Mouse (Mus musculus): Measurements from ENCODE around the gene Iqcn. TPM values are rescaled to one million over a fixed set of nuclear protein-coding genes. Genes with fewer than 3 reads are reported as not detected.

Iqcn gene
- polyA plus RNA-seq, 1 experiment from 2014 or later = 0.04 TPM

DNA sequence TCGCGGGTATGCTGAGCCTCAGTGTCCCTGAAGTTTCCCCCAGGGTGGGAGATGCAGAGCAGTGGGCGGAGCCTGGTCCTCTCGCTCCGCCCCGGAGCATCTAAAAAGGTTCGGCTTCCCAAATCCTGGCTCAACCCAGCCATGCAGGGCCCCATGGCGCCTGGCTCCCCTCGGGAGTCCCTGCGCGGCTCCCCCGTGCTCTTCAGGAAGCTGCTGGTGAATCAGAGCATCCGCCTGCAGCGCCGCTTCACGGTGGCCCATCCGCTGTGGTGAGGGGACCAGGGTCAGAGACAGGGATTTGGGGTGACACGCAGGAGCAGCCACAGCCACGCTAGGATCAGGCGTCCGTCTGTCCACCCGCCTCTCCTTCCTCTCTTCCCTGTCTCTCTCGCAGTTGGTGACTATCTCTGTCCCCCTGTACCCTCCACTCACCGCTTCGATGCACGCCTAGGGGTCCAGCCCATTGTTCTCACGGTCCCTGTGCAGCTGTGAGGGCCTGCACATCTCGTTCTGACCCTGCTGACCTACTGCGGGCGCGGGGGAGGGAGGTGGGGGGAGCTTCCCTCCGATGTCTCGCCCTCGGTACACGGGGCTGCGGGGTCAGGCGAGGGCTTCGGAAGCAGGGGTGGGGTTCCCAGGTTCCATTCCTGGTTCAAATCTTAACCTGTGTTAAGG lies 39.9 kb downstream of the Iqcn start:
- peak overlapping the region; percentile 28; the same call in 1 of the 2 replicates for H3K4me3 ChIP-seq
- H3K4me2 ChIP-seq = 0 out of 2 replicates have a peak overlapping the region, but pooled peaks have one; percentile 46
- H3K36me3 ChIP-seq = no peaks in the 10 kb centered on the region
- H3K4me1 ChIP-seq = peaks cover 16% of the 10 kb centered on the region
- no peak overlapping the region for H3K9ac ChIP-seq
- ATAC-seq (ENCODE audit: insufficient number of reproducible peaks, low FRiP score, low TSS enrichment, low read depth) = no peak
- no peak overlapping the region for H3K27ac ChIP-seq
- H3K9me3 ChIP-seq = no peaks in the 10 kb centered on the region
- 3% methylated on average over 38 of the region's 38 CpGs for WGBS
- peaks cover 84% of the 10 kb centered on the region for H3K27me3 ChIP-seq

DNA sequence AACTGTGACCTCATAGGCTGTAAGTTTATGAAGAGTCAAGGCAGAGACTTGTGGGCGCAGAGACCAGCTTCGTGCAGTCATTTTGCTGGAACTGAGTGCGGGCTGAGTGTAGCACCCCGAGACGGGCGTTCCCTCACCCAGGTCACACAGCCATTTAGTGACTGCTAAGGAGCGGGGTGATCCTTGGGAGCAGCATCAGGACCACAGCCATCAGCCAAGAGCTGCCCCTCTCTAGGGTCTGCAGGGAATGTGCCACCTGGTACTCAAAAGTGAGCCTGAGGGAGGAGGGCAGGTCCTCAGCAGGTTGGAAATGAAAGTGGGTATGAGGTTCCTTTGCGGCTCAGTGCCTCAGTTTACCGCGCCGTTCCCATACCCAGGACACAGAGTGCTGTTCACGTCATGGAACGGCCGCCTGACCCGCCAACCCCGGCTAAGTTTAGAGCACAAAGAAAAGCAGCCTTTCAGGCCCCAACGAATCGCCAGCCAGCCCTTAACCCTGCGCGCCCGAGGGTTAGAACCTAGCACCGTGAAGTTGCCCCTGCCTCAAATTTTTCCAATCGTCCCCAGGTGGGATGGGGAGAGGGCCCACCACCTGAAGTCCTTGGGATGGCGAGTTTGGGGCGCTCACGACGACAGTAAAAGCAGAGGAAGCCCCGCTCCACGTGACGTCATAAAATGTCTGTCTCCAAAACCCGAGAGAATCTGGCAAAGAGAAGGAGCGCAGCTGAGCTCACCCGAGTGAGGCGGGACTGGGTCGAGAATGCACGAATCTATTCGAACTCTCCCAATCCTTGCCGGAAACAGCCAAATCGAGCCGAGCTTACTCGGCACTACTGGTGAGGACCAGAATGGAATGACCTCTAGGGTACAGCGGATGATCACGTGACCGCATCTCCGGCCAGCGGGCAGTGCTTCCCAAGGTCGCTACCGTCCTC lies 40.7 kb downstream of the Iqcn start:
- Histone ChIP-seq H3K27ac (no peak overlapping the region), H3K9me3 (no peaks in the 10 kb centered on the region), H3K4me3 (peak overlapping the region; percentile 28), H3K27me3 (peaks cover 88% of the 10 kb centered on the region), H3K4me1 (peaks cover 16% of the 10 kb centered on the region), H3K4me2 (peak overlapping the region; percentile 46), H3K36me3 (no peaks in the 10 kb centered on the region), H3K9ac (no peak overlapping the region)
- WGBS = 4% methylated on average over 48 of the region's 48 CpGs
- ATAC-seq (ENCODE audit: insufficient number of reproducible peaks, low FRiP score, low TSS enrichment, low read depth) = no peak

DNA sequence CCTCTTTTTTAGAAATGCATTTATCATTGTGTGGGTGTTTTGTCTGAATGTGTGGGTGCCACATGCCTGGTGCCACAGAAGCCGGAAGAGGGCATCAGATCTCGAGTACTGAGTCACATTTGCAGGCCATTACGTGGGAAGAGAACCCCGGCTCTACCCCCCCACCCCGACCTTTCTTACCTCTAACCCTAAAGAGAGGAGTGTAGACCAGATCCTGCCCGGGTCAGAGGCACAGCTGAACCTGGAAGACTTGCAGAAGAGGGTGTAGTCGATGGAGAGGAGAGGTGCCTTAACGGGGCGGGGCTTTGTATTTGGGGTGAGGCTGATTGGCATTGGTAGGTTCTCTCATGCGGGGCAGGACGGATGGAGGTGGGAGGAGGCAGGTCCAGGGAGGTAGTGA lies 41.5 kb downstream of the Iqcn start:
- WGBS = 46% methylated on average over 11 of the region's 11 CpGs
- Histone ChIP-seq H3K27ac (no peak overlapping the region), H3K36me3 (no peaks in the 10 kb centered on the region), H3K9ac (no peak overlapping the region), H3K9me3 (no peaks in the 10 kb centered on the region), H3K4me2 (no peak overlapping the region), H3K27me3 (peaks cover 91% of the 10 kb centered on the region), H3K4me1 (peaks cover 16% of the 10 kb centered on the region), H3K4me3 (no peak overlapping the region)
- ATAC-seq (ENCODE audit: insufficient number of reproducible peaks, low FRiP score, low TSS enrichment, low read depth) = no peak

DNA sequence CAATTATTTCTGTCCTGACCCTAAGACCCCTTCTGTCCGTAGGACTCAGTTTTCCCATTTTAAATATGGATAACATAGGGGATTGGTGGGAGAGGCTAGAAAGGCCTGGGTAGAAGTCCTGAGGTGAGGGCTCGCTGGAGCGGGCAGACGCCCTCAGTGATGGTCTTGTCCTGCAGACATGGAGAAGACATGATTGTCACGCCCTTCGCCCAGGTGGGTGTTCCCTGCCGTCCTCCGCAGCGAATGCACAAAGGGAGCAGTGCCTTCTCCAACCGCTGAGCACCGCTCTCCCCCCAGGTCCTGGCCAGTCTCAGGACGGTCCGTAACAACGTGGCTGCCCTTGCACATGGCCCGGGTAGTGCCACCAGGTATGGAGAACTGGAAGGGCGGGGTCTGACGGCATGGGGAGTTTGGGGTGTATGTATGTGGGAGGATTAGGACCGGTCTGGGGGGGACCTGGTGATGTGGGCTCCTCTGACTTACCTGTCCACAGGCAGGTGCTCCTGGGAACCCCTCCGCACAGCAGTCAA lies 42.5 kb downstream of the Iqcn start:
- no peak for ATAC-seq (ENCODE audit: insufficient number of reproducible peaks, low FRiP score, low TSS enrichment, low read depth)
- no peak overlapping the region for H3K9ac ChIP-seq

DNA sequence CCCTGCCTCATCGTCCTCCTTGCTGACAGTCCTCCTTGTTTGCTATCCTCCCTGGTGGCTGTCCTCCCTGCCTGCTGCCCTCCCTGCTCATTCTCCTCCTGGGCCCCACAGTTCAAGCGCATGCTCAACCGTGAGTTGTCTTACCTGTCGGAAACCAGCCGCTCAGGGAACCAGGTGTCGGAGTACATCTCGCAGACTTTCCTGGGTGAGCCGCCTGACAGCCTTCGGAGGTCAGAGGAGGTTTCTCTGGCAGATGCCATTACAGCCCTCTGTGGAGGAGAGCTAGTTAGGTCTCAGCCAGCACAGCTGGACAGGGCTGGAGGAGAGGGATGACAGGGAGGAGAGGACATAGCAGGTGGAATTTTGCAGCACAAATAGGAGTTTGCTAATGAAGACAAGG lies 43.4 kb downstream of the Iqcn start:
- Histone ChIP-seq H3K27ac (no peak overlapping the region), H3K9me3 (no peaks in the 10 kb centered on the region), H3K4me3 (no peak overlapping the region), H3K9ac (no peak overlapping the region), H3K4me1 (peaks cover 16% of the 10 kb centered on the region), H3K36me3 (no peaks in the 10 kb centered on the region), H3K27me3 (peaks cover 74% of the 10 kb centered on the region), H3K4me2 (no peak overlapping the region)
- 67% methylated on average over 9 of the region's 9 CpGs for WGBS
- no peak for ATAC-seq (ENCODE audit: insufficient number of reproducible peaks, low FRiP score, low TSS enrichment, low read depth)

More for the DNA sequence above, 42.5 kb downstream of the Iqcn start:
- WGBS = 53% methylated on average over 19 of the region's 19 CpGs
- Histone ChIP-seq H3K4me2 (no peak overlapping the region), H3K9me3 (no peaks in the 10 kb centered on the region), H3K4me1 (peaks cover 16% of the 10 kb centered on the region), H3K36me3 (no peaks in the 10 kb centered on the region), H3K27me3 (peaks cover 82% of the 10 kb centered on the region), H3K27ac (no peak overlapping the region), H3K4me3 (no peak overlapping the region)

DNA sequence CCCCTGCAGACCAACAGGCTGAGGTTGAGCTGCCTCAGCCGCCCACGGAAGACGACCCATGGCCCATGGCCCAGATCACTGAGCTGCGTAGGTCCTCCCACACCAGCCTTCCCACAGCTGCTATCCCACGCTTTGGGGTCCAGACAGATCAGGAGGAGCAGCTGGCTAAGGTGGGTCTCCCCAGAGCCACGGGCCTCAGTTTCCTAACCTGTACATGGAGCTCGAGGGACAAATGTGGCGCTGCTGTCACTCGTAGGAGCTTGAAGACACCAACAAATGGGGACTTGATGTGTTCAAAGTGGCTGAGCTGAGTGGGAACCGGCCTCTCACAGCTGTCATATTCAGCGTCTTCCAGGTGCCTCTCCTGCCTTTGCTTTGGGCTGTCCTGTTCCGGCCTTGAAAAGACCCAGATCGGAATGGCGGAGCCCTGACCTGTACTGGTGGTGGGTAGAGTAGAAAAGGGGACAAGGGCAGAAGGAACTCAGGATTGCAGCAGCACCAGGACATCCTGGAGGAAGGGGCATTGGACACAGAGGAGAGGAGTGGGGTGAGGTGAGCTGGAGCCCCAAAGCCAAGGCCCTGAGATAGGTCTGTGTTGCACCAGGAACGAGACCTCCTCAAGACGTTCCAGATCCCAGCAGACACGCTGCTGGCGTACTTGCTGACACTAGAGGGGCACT lies 44.1 kb downstream of the Iqcn start:
- Histone ChIP-seq H3K9ac (no peak overlapping the region), H3K4me1 (peaks cover 19% of the 10 kb centered on the region), H3K27me3 (peaks cover 68% of the 10 kb centered on the region), H3K9me3 (no peaks in the 10 kb centered on the region), H3K36me3 (no peaks in the 10 kb centered on the region), H3K4me2 (no peak overlapping the region), H3K4me3 (no peak overlapping the region), H3K27ac (no peak overlapping the region)
- ATAC-seq (ENCODE audit: insufficient number of reproducible peaks, low FRiP score, low TSS enrichment, low read depth) = no peak
- 83% methylated on average over 18 of the region's 18 CpGs for WGBS

DNA sequence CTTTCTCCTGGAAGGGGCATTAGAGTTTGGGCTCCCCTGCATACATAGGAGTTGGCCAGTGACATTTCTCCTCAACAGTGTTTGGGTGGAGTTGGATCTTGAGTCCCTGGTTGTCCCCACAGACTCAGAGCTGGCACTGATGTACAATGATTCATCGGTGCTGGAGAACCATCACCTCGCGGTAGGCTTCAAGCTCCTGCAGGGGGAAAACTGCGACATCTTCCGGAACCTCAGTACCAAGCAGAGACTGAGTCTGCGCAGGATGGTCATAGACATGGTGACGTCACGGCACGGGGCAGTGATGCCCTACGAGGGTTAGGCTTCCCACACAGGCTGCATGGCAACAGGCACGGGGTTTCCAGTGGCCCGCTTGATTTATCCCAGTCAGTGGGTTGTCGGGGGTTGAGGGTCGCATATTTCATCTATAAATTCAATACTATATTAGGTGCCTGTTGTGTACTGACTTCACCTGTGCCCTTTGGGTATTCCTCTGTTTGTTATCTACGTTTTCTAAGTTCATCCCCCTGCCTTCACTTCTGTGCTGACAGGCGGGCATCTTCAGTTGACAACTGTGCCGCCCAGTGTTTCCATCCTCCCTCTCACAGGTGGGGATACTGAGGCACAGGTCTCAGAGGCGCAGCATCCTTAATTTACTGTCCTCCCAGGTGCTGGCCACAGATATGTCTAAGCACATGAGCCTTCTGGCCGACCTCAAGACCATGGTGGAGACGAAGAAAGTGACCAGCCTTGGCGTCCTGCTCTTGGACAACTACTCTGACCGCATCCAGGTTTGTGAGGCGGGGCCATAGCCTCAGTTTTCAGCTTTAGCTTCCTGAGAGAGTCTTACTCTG lies 45.2 kb downstream of the Iqcn start:
- H3K27ac ChIP-seq = no peak overlapping the region
- H3K4me1 ChIP-seq = peaks cover 22% of the 10 kb centered on the region
- no peak for ATAC-seq (ENCODE audit: insufficient number of reproducible peaks, low FRiP score, low TSS enrichment, low read depth)
- no peak overlapping the region for H3K4me2 ChIP-seq
- no peaks in the 10 kb centered on the region for H3K36me3 ChIP-seq
- H3K9ac ChIP-seq = no peak overlapping the region
- peaks cover 56% of the 10 kb centered on the region for H3K27me3 ChIP-seq
- WGBS = 86% methylated on average over 23 of the region's 23 CpGs
- no peaks in the 10 kb centered on the region for H3K9me3 ChIP-seq
- no peak overlapping the region for H3K4me3 ChIP-seq

DNA sequence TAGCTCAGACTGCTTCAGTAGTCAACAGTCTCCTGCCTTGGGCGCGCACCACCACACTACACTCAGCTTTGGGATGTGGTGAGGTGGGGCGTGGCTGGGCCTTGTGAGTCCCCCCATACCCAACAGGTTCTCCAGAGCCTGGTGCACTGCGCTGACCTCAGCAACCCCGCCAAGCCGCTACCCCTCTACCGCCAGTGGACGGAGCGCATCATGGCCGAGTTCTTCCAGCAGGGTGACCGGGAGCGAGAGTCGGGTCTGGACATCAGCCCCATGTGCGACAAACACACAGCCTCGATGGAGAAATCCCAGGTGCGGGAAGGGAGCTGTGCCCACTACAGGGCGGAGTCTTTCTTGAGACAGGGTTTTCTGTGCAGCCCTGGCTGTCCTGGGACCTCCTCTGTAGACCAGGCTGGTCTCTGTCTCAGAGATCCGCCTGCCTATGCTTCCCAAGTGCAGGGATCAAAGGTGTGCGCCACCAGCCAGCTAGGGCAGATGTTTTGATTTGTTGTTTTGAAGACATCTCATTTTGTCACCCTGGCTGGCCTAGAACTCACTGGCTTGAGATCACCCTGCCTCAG lies 45.9 kb downstream of the Iqcn start:
- ATAC-seq (ENCODE audit: insufficient number of reproducible peaks, low FRiP score, low TSS enrichment, low read depth) = no peak
- Histone ChIP-seq H3K9ac (no peak overlapping the region), H3K4me3 (no peak overlapping the region), H3K27me3 (peaks cover 49% of the 10 kb centered on the region), H3K4me1 (peaks cover 19% of the 10 kb centered on the region), H3K27ac (no peak overlapping the region), H3K36me3 (no peaks in the 10 kb centered on the region), H3K9me3 (no peaks in the 10 kb centered on the region), H3K4me2 (no peak overlapping the region)
- 79% methylated on average over 19 of the region's 19 CpGs for WGBS

DNA sequence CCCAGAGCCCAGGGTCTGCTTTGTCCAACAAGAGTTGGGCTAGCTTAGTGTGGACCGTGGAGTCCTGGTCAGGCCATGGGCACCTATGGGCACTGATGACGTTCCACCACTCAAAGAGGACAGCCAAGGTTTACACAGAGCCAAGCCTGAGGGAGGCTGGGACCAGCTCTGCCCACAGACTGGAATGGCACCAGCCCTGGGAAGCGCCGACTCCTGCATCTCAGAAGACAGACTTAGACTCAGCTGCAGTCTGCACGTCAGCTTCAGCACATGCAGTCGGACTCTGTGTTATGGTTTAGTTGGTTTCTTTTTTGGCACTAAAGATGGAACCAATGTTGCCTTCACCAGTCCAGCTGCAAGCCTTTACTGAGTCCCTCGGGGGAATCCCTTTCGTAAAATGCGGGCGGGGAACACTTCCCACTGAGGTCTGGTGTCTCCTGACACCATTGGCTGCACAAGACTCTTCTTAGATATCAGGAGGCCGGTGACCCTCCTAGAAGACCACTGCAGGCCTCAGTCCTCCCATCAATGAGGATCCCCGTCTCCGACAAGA lies 46.9 kb downstream of the Iqcn start:
- peaks cover 40% of the 10 kb centered on the region for H3K27me3 ChIP-seq
- H3K4me2 ChIP-seq = no peak overlapping the region
- H3K27ac ChIP-seq = no peak overlapping the region
- no peak for ATAC-seq (ENCODE audit: insufficient number of reproducible peaks, low FRiP score, low TSS enrichment, low read depth)
- no peak overlapping the region for H3K9ac ChIP-seq
- H3K36me3 ChIP-seq = no peaks in the 10 kb centered on the region
- no peaks in the 10 kb centered on the region for H3K9me3 ChIP-seq
- H3K4me3 ChIP-seq = no peak overlapping the region
- 77% methylated on average over 13 of the region's 13 CpGs for WGBS
- peaks cover 20% of the 10 kb centered on the region for H3K4me1 ChIP-seq

DNA sequence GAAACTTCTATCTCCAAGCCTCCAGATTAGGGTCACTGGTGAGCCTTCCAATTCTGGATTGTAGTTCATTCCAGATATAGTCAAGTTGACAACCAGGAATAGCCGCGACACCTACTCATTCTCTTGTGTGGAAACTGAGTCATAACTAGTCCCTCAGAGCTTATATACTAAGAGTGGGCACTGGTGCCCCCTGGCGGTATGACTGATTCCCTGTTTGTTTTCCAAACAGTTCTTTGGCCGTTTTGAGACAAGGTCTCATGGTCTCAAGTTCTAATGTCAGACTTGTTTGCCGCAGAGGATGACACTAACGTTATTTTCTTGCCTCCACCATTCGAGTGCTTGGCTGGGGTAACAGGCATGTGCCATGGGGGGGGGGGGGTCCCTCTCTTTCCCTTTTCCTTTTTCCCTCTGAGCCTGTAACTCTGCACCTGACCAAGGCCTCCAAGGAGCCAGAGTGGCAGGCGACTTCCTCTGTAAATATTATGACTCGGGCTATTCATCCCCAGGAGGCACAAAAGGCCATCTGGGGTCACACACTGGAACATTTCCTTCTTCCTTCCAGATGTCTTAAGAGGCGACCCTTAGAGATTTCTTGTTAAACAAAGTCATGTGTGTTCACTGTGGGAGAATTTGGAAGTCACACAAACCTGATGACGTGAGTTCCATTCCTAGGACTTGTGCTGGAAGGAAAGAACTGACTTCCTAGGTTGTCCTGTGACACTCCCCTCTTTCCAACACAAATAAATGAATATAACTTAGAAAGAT lies 48.9 kb downstream of the Iqcn start:
- Histone ChIP-seq H3K27me3 (peaks cover 20% of the 10 kb centered on the region), H3K27ac (peak overlapping the region; percentile 86), H3K4me3 (no peak overlapping the region), H3K9me3 (no peaks in the 10 kb centered on the region), H3K4me2 (no peak overlapping the region), H3K9ac (no peak overlapping the region), H3K4me1 (peaks cover 33% of the 10 kb centered on the region), H3K36me3 (peaks cover 16% of the 10 kb centered on the region)
- 22% methylated on average over 11 of the region's 11 CpGs for WGBS
- ATAC-seq (ENCODE audit: insufficient number of reproducible peaks, low FRiP score, low TSS enrichment, low read depth) = no peak

Measured in limb, embryonic 15.5 days (tissue).